In genomic region chr17:22360572-22360971, GRCm38 (mm10) we compare ENCODE assay signal across 8 mouse cellular contexts. TPM values are rescaled to one million over a fixed set of nuclear protein-coding genes. Genes with fewer than 3 reads are reported as not detected.
DNase-seq lines count a peak whose midpoint lies in the region; ATAC-seq and TF ChIP-seq lines count a peak whose summit lies in the region.

No protein-coding gene starts in this region.

- peaks cover 0 to 9% of the 10 kb centered on the region in 2 experiments; a peak in 2 of 4 replicates for H3K4me1 ChIP-seq in heart, embryonic 14.5 days (ENCODE audit: control insufficient read depth in 2 of 2, insufficient read depth in 2 of 2, low read length in 2 of 2)
- H3K4me1 ChIP-seq in bone marrow macrophage, adult 2 months (ENCODE audit: control insufficient read depth, insufficient read depth, low read length), result peaks cover 6% of the 10 kb centered on the region; the same call in 1 of the 2 replicates
- H3K4me1 ChIP-seq in hindbrain, embryonic 12.5 days, result peaks cover 14% of the 10 kb centered on the region
- H3K4me1 ChIP-seq in midbrain, embryonic 12.5 days, result peaks cover 14% of the 10 kb centered on the region

- ATAC-seq in heart, embryonic 14.5 days (ENCODE audit: insufficient number of reproducible peaks, insufficient read depth, low FRiP score, low read depth), result no peak
- no peak; the same call in 1 of the 2 replicates for ATAC-seq in hindbrain, embryonic 12.5 days (ENCODE audit: low FRiP score)
- ATAC-seq in midbrain, embryonic 12.5 days (ENCODE audit: low FRiP score, low read depth), result no peak

- no peaks in the 10 kb centered on the region for H3K27me3 ChIP-seq in heart, embryonic 14.5 days (ENCODE audit: control insufficient read depth, insufficient read depth, low read length)
- H3K27me3 ChIP-seq in hindbrain, embryonic 12.5 days, result no peaks in the 10 kb centered on the region
- no peaks in the 10 kb centered on the region for H3K27me3 ChIP-seq in midbrain, embryonic 12.5 days

- 0 out of 4 replicates have a peak overlapping the region, but pooled peaks of 1 of the 2 experiments have one; percentile 3 for H3K27ac ChIP-seq in heart, embryonic 14.5 days (replicated peaks in 1 of 2; ENCODE audit: control insufficient read depth in 1 of 2, insufficient read depth in 1 of 2, low read depth in 2 of 2, low read length in 2 of 2)
- no peak overlapping the region; the same call in 1 of the 2 replicates for H3K27ac ChIP-seq in bone marrow macrophage, adult 2 months (ENCODE audit: insufficient read depth, low read depth, low read length)
- H3K27ac ChIP-seq in hindbrain, embryonic 12.5 days, result no peak overlapping the region
- no peak overlapping the region for H3K27ac ChIP-seq in midbrain, embryonic 12.5 days (replicated peaks)

- WGBS in heart, embryonic 14.5 days, result 25% methylated on average over 5 of the region's 5 CpGs
- 36% methylated on average over 5 of the region's 5 CpGs for WGBS in hindbrain, embryonic 12.5 days
- WGBS in midbrain, embryonic 12.5 days, result 36% methylated on average over 5 of the region's 5 CpGs

- H3K4me2 ChIP-seq in heart, embryonic 14.5 days (ENCODE audit: low read length), result peak overlapping the region; percentile 64
- peak overlapping the region; percentile 56 for H3K4me2 ChIP-seq in hindbrain, embryonic 12.5 days (replicated peaks)
- peak overlapping the region; percentile 59 for H3K4me2 ChIP-seq in midbrain, embryonic 12.5 days (replicated peaks)

- 0 out of 2 replicates have a peak, but pooled peaks cover 5% of the 10 kb centered on the region for H3K9me3 ChIP-seq in heart, embryonic 14.5 days (ENCODE audit: control insufficient read depth, low read length)
- H3K9me3 ChIP-seq in hindbrain, embryonic 12.5 days (replicated peaks), result peaks cover 12% of the 10 kb centered on the region
- peaks cover 10% of the 10 kb centered on the region; the same call in 1 of the 2 replicates for H3K9me3 ChIP-seq in midbrain, embryonic 12.5 days

- H3K36me3 ChIP-seq in heart, embryonic 14.5 days (ENCODE audit: control insufficient read depth, insufficient read depth, low read length), result peaks cover 9% of the 10 kb centered on the region
- H3K36me3 ChIP-seq in hindbrain, embryonic 12.5 days, result peaks cover 20% of the 10 kb centered on the region; the same call in 1 of the 2 replicates
- peaks cover 24% of the 10 kb centered on the region for H3K36me3 ChIP-seq in midbrain, embryonic 12.5 days

- H3K4me3 ChIP-seq in heart, embryonic 14.5 days (ENCODE audit: control insufficient read depth in 1 of 2, insufficient read depth in 1 of 2, low read depth in 1 of 2, low read length in 2 of 2), result peak overlapping the region; percentile 61 to 78
- peak overlapping the region; percentile 59 for H3K4me3 ChIP-seq in bone marrow macrophage, adult 2 months (ENCODE audit: insufficient read depth, low read length)
- H3K4me3 ChIP-seq in hindbrain, embryonic 12.5 days, result peak overlapping the region; percentile 60
- peak overlapping the region; percentile 59 for H3K4me3 ChIP-seq in midbrain, embryonic 12.5 days

- TF ChIP-seq CTCF in bone marrow macrophage, adult 2 months (IDR thresholded peaks at IDR 0.05; ENCODE audit: low read depth, low read length), result no peak

- peak overlapping the region; percentile 74 for H3K9ac ChIP-seq in heart, embryonic 14.5 days (ENCODE audit: low read length)
- peak overlapping the region; percentile 59 for H3K9ac ChIP-seq in hindbrain, embryonic 12.5 days
- peak overlapping the region; percentile 59; the same call in 1 of the 2 replicates for H3K9ac ChIP-seq in midbrain, embryonic 12.5 days (replicated peaks)

- DNase-seq in heart, adult 8-10 months (ENCODE audit: low spot score), result no peak
- DNase-seq in adrenal gland, postnatal 25 days, result no peak
- no peak for DNase-seq in adrenal gland, postnatal 10 days
- no peak for DNase-seq in thymus, adult 18-20 months

- TF ChIP-seq POLR2A in bone marrow macrophage, adult 2 months (IDR thresholded peaks at IDR 0.05; ENCODE audit: borderline replicate concordance, low read depth, low read length), result no peak

RNA-seq across cellular contexts. Expression of gene Zfp944, which starts 0.6 kb away (rescaled TPM):
- 8.4 and 9.6 TPM in 2 replicates for polyA plus RNA-seq in heart, embryonic 14.5 days (2014; fragmentation: Nextera tagmentation; extraction: Ambion mirVana)
- total RNA-seq in heart, adult 8-10 months (2022), result 1 to 10 TPM; 3.3 to 5.1 (median 4.5) TPM
- 13.3 and 14.5 TPM in 2 replicates for polyA plus RNA-seq in bone marrow macrophage, adult 2 months (2012; ENCODE audit: insufficient read depth, insufficient read length, missing spikeins)
- 14.4 and 15.7 TPM in 2 replicates for polyA plus RNA-seq in hindbrain, embryonic 12.5 days (2016; fragmentation: Nextera tagmentation; extraction: Ambion mirVana)
- polyA plus RNA-seq in midbrain, embryonic 12.5 days (2016; fragmentation: Nextera tagmentation; extraction: Ambion mirVana), result 15.2 and 16.5 TPM in 2 replicates
- 7.2 and 7.7 TPM in 2 replicates for total RNA-seq in adrenal gland, postnatal 25 days (2021)
- 1 to 10 TPM; 6.1 to 8.1 TPM for total RNA-seq in adrenal gland, postnatal 10 days (2021)

RNA-seq across cellular contexts. Expression of gene Zfp758, which starts 0.7 kb away (rescaled TPM):
- 7.2 and 8.4 TPM in 2 replicates for polyA plus RNA-seq in heart, embryonic 14.5 days (2014; fragmentation: Nextera tagmentation; extraction: Ambion mirVana)
- total RNA-seq in heart, adult 8-10 months (2022), result 1 to 10 TPM; 7.8 to 9.5 (median 9.3) TPM
- polyA plus RNA-seq in bone marrow macrophage, adult 2 months (2012; ENCODE audit: insufficient read depth, insufficient read length, missing spikeins), result 10.0 and 11.1 TPM in 2 replicates
- polyA plus RNA-seq in hindbrain, embryonic 12.5 days (2016; fragmentation: Nextera tagmentation; extraction: Ambion mirVana), result 10.1 and 12.9 TPM in 2 replicates
- polyA plus RNA-seq in midbrain, embryonic 12.5 days (2016; fragmentation: Nextera tagmentation; extraction: Ambion mirVana), result 12.6 and 13.9 TPM in 2 replicates
- total RNA-seq in adrenal gland, postnatal 25 days (2021), result 8.9 and 11.0 TPM in 2 replicates
- total RNA-seq in adrenal gland, postnatal 10 days (2021), result 1 to 10 TPM; 8.1 to 9.7 TPM

RNA-seq across cellular contexts. Expression of gene CT030661.1, which starts 45.9 kb away (rescaled TPM):
- 8.0 and 8.6 TPM in 2 replicates for polyA plus RNA-seq in heart, embryonic 14.5 days (2014; fragmentation: Nextera tagmentation; extraction: Ambion mirVana)
- total RNA-seq in heart, adult 8-10 months (2022), result 1 to 10 TPM; 5.7 to 8.5 (median 7.4) TPM
- 18.2 and 20.0 TPM in 2 replicates for polyA plus RNA-seq in bone marrow macrophage, adult 2 months (2012; ENCODE audit: insufficient read depth, insufficient read length, missing spikeins)
- polyA plus RNA-seq in hindbrain, embryonic 12.5 days (2016; fragmentation: Nextera tagmentation; extraction: Ambion mirVana), result 13.1 TPM in 2 replicates
- polyA plus RNA-seq in midbrain, embryonic 12.5 days (2016; fragmentation: Nextera tagmentation; extraction: Ambion mirVana), result 11.3 and 13.6 TPM in 2 replicates
- 11.4 and 11.7 TPM in 2 replicates for total RNA-seq in adrenal gland, postnatal 25 days (2021)
- total RNA-seq in adrenal gland, postnatal 10 days (2021), result 10 to 100 TPM in 1 of 2 experiments, 1 to 10 TPM in 1; 9.6 to 11.7 TPM
